In genomic region chr11:117878892-117879291, GRCm38 (mm10) we compare ENCODE assay signal across 8 mouse cellular contexts. TPM values are rescaled to one million over a fixed set of nuclear protein-coding genes. Genes with fewer than 3 reads are reported as not detected.
DNase-seq lines count a peak whose midpoint lies in the region; ATAC-seq and TF ChIP-seq lines count a peak whose summit lies in the region.

No protein-coding gene starts in this region.

- H3K27ac ChIP-seq in midbrain, embryonic 10.5 days (replicated peaks): peak overlapping the region; percentile 68
- no peak overlapping the region for H3K27ac ChIP-seq in midbrain, embryonic 11.5 days (ENCODE audit: low read depth, low read length)
- peak overlapping the region; percentile 62 for H3K27ac ChIP-seq in intestine, embryonic 15.5 days
- peak overlapping the region; percentile 55 for H3K27ac ChIP-seq in small intestine, adult 2 months (ENCODE audit: insufficient read depth, low read depth, low read length)

- no peak for TF ChIP-seq CTCF in small intestine, adult 2 months (IDR thresholded peaks at IDR 0.05; ENCODE audit: extremely low read depth, insufficient read length, insufficient replicate concordance, low read depth, low read length)

- H3K9ac ChIP-seq in midbrain, embryonic 11.5 days (ENCODE audit: low read length): no peak overlapping the region
- no peak overlapping the region for H3K9ac ChIP-seq in intestine, embryonic 15.5 days

- peak; percentile 35 for DNase-seq in CD4-positive, CD25-positive, alpha-beta regulatory T cell, adult 2 months (ENCODE audit: low read depth, low spot score)
- no peak for DNase-seq in midbrain, embryonic 10.5 days (ENCODE audit: low spot score)
- no peak for DNase-seq in midbrain, embryonic 11.5 days (ENCODE audit: low spot score, missing footprints)
- no peak for DNase-seq in frontal cortex, postnatal 14 days (ENCODE audit: low spot score in 2 of 2)

- H3K4me3 ChIP-seq in midbrain, embryonic 10.5 days: 0 out of 2 replicates have a peak overlapping the region, but pooled peaks have one; percentile 16
- no peak overlapping the region for H3K4me3 ChIP-seq in midbrain, embryonic 11.5 days (ENCODE audit: low read depth, low read length)
- H3K4me3 ChIP-seq in intestine, embryonic 15.5 days (replicated peaks): no peak overlapping the region
- H3K4me3 ChIP-seq in small intestine, adult 2 months (ENCODE audit: low read depth, low read length): no peak overlapping the region

- peaks cover 61% of the 10 kb centered on the region for H3K4me1 ChIP-seq in midbrain, embryonic 10.5 days
- peaks cover 7% of the 10 kb centered on the region; the same call in 1 of the 2 replicates for H3K4me1 ChIP-seq in midbrain, embryonic 11.5 days (ENCODE audit: control insufficient read depth, insufficient read depth, low read length)
- peaks cover 40% of the 10 kb centered on the region for H3K4me1 ChIP-seq in intestine, embryonic 15.5 days (replicated peaks)
- peaks cover 38% of the 10 kb centered on the region for H3K4me1 ChIP-seq in small intestine, adult 2 months (ENCODE audit: control insufficient read depth, insufficient read depth, insufficient read length, low read length)

- no peak for TF ChIP-seq POLR2A in small intestine, adult 2 months (IDR thresholded peaks at IDR 0.05; ENCODE audit: low read depth, low read length)

- ATAC-seq in CD4-positive, CD25-positive, alpha-beta regulatory T cell, adult 4 months: no peak
- no peak for ATAC-seq in midbrain, embryonic 11.5 days (ENCODE audit: low FRiP score)
- no peak for ATAC-seq in intestine, embryonic 15.5 days
- ATAC-seq in erythroid progenitor cell, adult 5-6 weeks (replicated peaks; ENCODE audit: low FRiP score, poor library complexity, severe bottlenecking): no peak

- no peaks in the 10 kb centered on the region for H3K36me3 ChIP-seq in midbrain, embryonic 10.5 days
- H3K36me3 ChIP-seq in midbrain, embryonic 11.5 days (ENCODE audit: control insufficient read depth, insufficient read depth, low read length): no peaks in the 10 kb centered on the region
- H3K36me3 ChIP-seq in intestine, embryonic 15.5 days: no peaks in the 10 kb centered on the region
- no peaks in the 10 kb centered on the region for H3K36me3 ChIP-seq in small intestine, adult 2 months (ENCODE audit: control insufficient read depth, insufficient read depth, low read length)

- 41% methylated on average over 8 of the region's 8 CpGs for WGBS in midbrain, embryonic 10.5 days
- WGBS in midbrain, embryonic 11.5 days: 26% methylated on average over 8 of the region's 8 CpGs
- WGBS in intestine, embryonic 15.5 days: 40% methylated on average over 8 of the region's 8 CpGs
- WGBS in small intestine, adult 2 months: 40% methylated on average over 8 of the region's 8 CpGs

- peaks cover 48% of the 10 kb centered on the region for H3K27me3 ChIP-seq in midbrain, embryonic 10.5 days (ENCODE audit: low read depth, poor library complexity, severe bottlenecking)
- no peaks in the 10 kb centered on the region for H3K27me3 ChIP-seq in midbrain, embryonic 11.5 days (ENCODE audit: control insufficient read depth, insufficient read depth, low read length)
- H3K27me3 ChIP-seq in intestine, embryonic 15.5 days (replicated peaks): no peaks in the 10 kb centered on the region
- no peaks in the 10 kb centered on the region for H3K27me3 ChIP-seq in small intestine, adult 2 months (ENCODE audit: control insufficient read depth, insufficient read depth, low read length)

- H3K4me2 ChIP-seq in midbrain, embryonic 11.5 days: no peak overlapping the region
- H3K4me2 ChIP-seq in intestine, embryonic 15.5 days (replicated peaks): peak overlapping the region; percentile 49; the same call in 1 of the 2 replicates

- no peaks in the 10 kb centered on the region for H3K9me3 ChIP-seq in midbrain, embryonic 10.5 days (replicated peaks)
- H3K9me3 ChIP-seq in midbrain, embryonic 11.5 days (ENCODE audit: control insufficient read depth, low read length): no peaks in the 10 kb centered on the region
- H3K9me3 ChIP-seq in intestine, embryonic 15.5 days: no peaks in the 10 kb centered on the region

RNA-seq across cellular contexts. Expression of gene Tha1, which starts 5.6 kb away (rescaled TPM):
- polyA plus RNA-seq in CD4-positive, CD25-positive, alpha-beta regulatory T cell, adult 4 months (2017; shearing (Covaris generic)): 1 to 10 TPM; 8.5 to 10.0 TPM
- polyA plus RNA-seq in midbrain, embryonic 10.5 days (2016; fragmentation: Nextera tagmentation; extraction: Ambion mirVana): 5.0 and 5.2 TPM in 2 replicates
- 1.7 and 2.4 TPM in 2 replicates for polyA plus RNA-seq in midbrain, embryonic 11.5 days (2014; fragmentation: Nextera tagmentation; extraction: Ambion mirVana)
- polyA plus RNA-seq in intestine, embryonic 15.5 days (2015; fragmentation: Nextera tagmentation; extraction: Ambion mirVana): 7.1 and 9.7 TPM in 2 replicates
- polyA plus RNA-seq in small intestine, adult 2 months (2012; rRNA removed): 25.8 and 27.7 TPM in 2 replicates
- 0.42 TPM in 1 of 2 replicates, not detected in the other for total RNA-seq in erythroid progenitor cell, adult 5-6 weeks (2015; ENCODE audit: low replicate concordance)
- total RNA-seq in erythroid progenitor cell, adult 5-6 weeks (2017; ENCODE audit: low replicate concordance): 1.8 and 3.3 TPM in 2 replicates

RNA-seq across cellular contexts. Expression of gene Tmem235, which starts 18.3 kb away (rescaled TPM):
- not detected for polyA plus RNA-seq in CD4-positive, CD25-positive, alpha-beta regulatory T cell, adult 4 months (2017; shearing (Covaris generic))
- polyA plus RNA-seq in midbrain, embryonic 10.5 days (2016; fragmentation: Nextera tagmentation; extraction: Ambion mirVana): not detected in 2 replicates
- not detected in 2 replicates for polyA plus RNA-seq in midbrain, embryonic 11.5 days (2014; fragmentation: Nextera tagmentation; extraction: Ambion mirVana)
- not detected in 2 replicates for polyA plus RNA-seq in intestine, embryonic 15.5 days (2015; fragmentation: Nextera tagmentation; extraction: Ambion mirVana)
- 0.11 TPM in 1 of 2 replicates, not detected in the other for polyA plus RNA-seq in small intestine, adult 2 months (2012; rRNA removed)
- not detected in 2 replicates for total RNA-seq in erythroid progenitor cell, adult 5-6 weeks (2015; ENCODE audit: low replicate concordance)
- 1.1 TPM in 1 of 2 replicates, not detected in the other for total RNA-seq in erythroid progenitor cell, adult 5-6 weeks (2017; ENCODE audit: low replicate concordance)

RNA-seq across cellular contexts. Expression of gene Birc5, which starts 29.8 kb away (rescaled TPM):
- 10 to 100 TPM; 16.9 to 31.5 TPM for polyA plus RNA-seq in CD4-positive, CD25-positive, alpha-beta regulatory T cell, adult 4 months (2017; shearing (Covaris generic))
- polyA plus RNA-seq in midbrain, embryonic 10.5 days (2016; fragmentation: Nextera tagmentation; extraction: Ambion mirVana): 373 and 413 TPM in 2 replicates
- polyA plus RNA-seq in midbrain, embryonic 11.5 days (2014; fragmentation: Nextera tagmentation; extraction: Ambion mirVana): 346 and 363 TPM in 2 replicates
- 307 and 336 TPM in 2 replicates for polyA plus RNA-seq in intestine, embryonic 15.5 days (2015; fragmentation: Nextera tagmentation; extraction: Ambion mirVana)
- polyA plus RNA-seq in small intestine, adult 2 months (2012; rRNA removed): 4.3 and 9.5 TPM in 2 replicates
- total RNA-seq in erythroid progenitor cell, adult 5-6 weeks (2015; ENCODE audit: low replicate concordance): 782 and 936 TPM in 2 replicates
- total RNA-seq in erythroid progenitor cell, adult 5-6 weeks (2017; ENCODE audit: low replicate concordance): 871 and 1,077 TPM in 2 replicates

RNA-seq across cellular contexts. Expression of gene Tk1, which starts 53.0 kb away (rescaled TPM):
- 10 to 100 TPM; 31.4 to 55.1 TPM for polyA plus RNA-seq in CD4-positive, CD25-positive, alpha-beta regulatory T cell, adult 4 months (2017; shearing (Covaris generic))
- polyA plus RNA-seq in midbrain, embryonic 10.5 days (2016; fragmentation: Nextera tagmentation; extraction: Ambion mirVana): 123 and 137 TPM in 2 replicates
- polyA plus RNA-seq in midbrain, embryonic 11.5 days (2014; fragmentation: Nextera tagmentation; extraction: Ambion mirVana): 87.1 and 89.7 TPM in 2 replicates
- 144 and 146 TPM in 2 replicates for polyA plus RNA-seq in intestine, embryonic 15.5 days (2015; fragmentation: Nextera tagmentation; extraction: Ambion mirVana)
- polyA plus RNA-seq in small intestine, adult 2 months (2012; rRNA removed): 22.8 and 52.2 TPM in 2 replicates
- 462 and 532 TPM in 2 replicates for total RNA-seq in erythroid progenitor cell, adult 5-6 weeks (2015; ENCODE audit: low replicate concordance)
- 549 and 716 TPM in 2 replicates for total RNA-seq in erythroid progenitor cell, adult 5-6 weeks (2017; ENCODE audit: low replicate concordance)

RNA-seq across cellular contexts. Expression of gene Afmid, which starts 53.2 kb away (rescaled TPM):
- 10 to 100 TPM; 24.8 to 42.0 TPM for polyA plus RNA-seq in CD4-positive, CD25-positive, alpha-beta regulatory T cell, adult 4 months (2017; shearing (Covaris generic))
- polyA plus RNA-seq in midbrain, embryonic 10.5 days (2016; fragmentation: Nextera tagmentation; extraction: Ambion mirVana): 3.5 TPM in 2 replicates
- polyA plus RNA-seq in midbrain, embryonic 11.5 days (2014; fragmentation: Nextera tagmentation; extraction: Ambion mirVana): 2.8 and 3.9 TPM in 2 replicates
- polyA plus RNA-seq in intestine, embryonic 15.5 days (2015; fragmentation: Nextera tagmentation; extraction: Ambion mirVana): 8.3 and 8.9 TPM in 2 replicates
- polyA plus RNA-seq in small intestine, adult 2 months (2012; rRNA removed): 4.3 and 11.1 TPM in 2 replicates
- 38.6 and 38.9 TPM in 2 replicates for total RNA-seq in erythroid progenitor cell, adult 5-6 weeks (2015; ENCODE audit: low replicate concordance)
- total RNA-seq in erythroid progenitor cell, adult 5-6 weeks (2017; ENCODE audit: low replicate concordance): 70.3 and 75.6 TPM in 2 replicates
